Mouse (Mus musculus) kidney, adult 8-10 months (tissue): ENCODE measurements at regions not wholly inside any gene's neighbourhood (a gene's known extent, or its start where the extent isn't known, plus 50 kb on each side); places are given as distances from the start of the nearest gene placed in this dataset.

Experiments used
- DNase-seq, 2 experiments: peaks; one replicate each; pipeline ENCODE4 v3.0.0; 2022

GRCm38 (mm10) chr1:177678832-177679231 lies 50.8 kb upstream of the 1700016C15Rik start:
- no peak for DNase-seq
